Mouse (Mus musculus) left cerebral cortex, adult 8-10 months (tissue): ENCODE measurements around the gene Tm6sf2. TPM values are rescaled to one million over a fixed set of nuclear protein-coding genes. Genes with fewer than 3 reads are reported as not detected.
A peak's percentile ranks its signal among the peaks of the same experiment; 100 is the strongest.
"Not testable (repeated sequence)": the region's sequence is repeated elsewhere in the genome, so short reads cannot be mapped to it uniquely, and the experiment has no call there.

Experiments used
- DNase-seq, 2 experiments: peaks; one replicate each; pipeline ENCODE4 v3.0.0; 2022; ENCODE audit warnings: low spot score in 2 of 2
- total RNA-seq, 4 experiments: library from RNA; stranded (reverse); gene quantifications; 2 replicates each; pipeline ENCODE4 v1.2.4; 2022

Tm6sf2 gene
- 1 to 10 TPM; 1.1 to 4.6 (median 1.4) TPM for total RNA-seq

- DNase-seq = no peak
Measured at GRCm38 (mm10) chr8:70072441-70073069, at the start of gene Tm6sf2. Gene Tm6sf2, plus strand, starts transcription at chr8:70072924.

GRCm38 (mm10) chr8:70023596-70023995, 49.1 kb upstream of the Tm6sf2 start:
- DNase-seq = no peak

GRCm38 (mm10) chr8:70026151-70026550, 46.6 kb upstream of the Tm6sf2 start:
- DNase-seq = no peak

- no peak for DNase-seq
Measured at GRCm38 (mm10) chr8:70030255-70030654, 42.5 kb upstream of the Tm6sf2 start.

GRCm38 (mm10) chr8:70037994-70038393, 34.7 kb upstream of the Tm6sf2 start:
- no peak for DNase-seq

GRCm38 (mm10) chr8:70041885-70042546, 30.7 kb upstream of the Tm6sf2 start:
- peak in 1 of 2 experiments; percentile 15 for DNase-seq

GRCm38 (mm10) chr8:70042583-70043455, 29.9 kb upstream of the Tm6sf2 start, which contains the start of the genes Mau2 and Sugp1:
Gene Mau2, minus strand, starts transcription at chr8:70042734.
Gene Sugp1, plus strand, starts transcription at chr8:70042813.
- DNase-seq = peak; percentile 91 to 93

- no peak for DNase-seq
Measured at GRCm38 (mm10) chr8:70043996-70044395, 28.7 kb upstream of the Tm6sf2 start.

- DNase-seq = no peak
Measured at GRCm38 (mm10) chr8:70049662-70050061, 23.1 kb upstream of the Tm6sf2 start.

GRCm38 (mm10) chr8:70050434-70050833, 22.3 kb upstream of the Tm6sf2 start:
- DNase-seq = not testable (repeated sequence)

GRCm38 (mm10) chr8:70057721-70058120, 15.0 kb upstream of the Tm6sf2 start:
- DNase-seq = no peak

- no peak for DNase-seq
Measured at GRCm38 (mm10) chr8:70071836-70072440, 786 bp upstream of the Tm6sf2 start.

- no peak for DNase-seq
Measured at GRCm38 (mm10) chr8:70073120-70073519, 396 bp downstream of the Tm6sf2 start.

- no peak for DNase-seq
Measured at GRCm38 (mm10) chr8:70073682-70074081, 958 bp downstream of the Tm6sf2 start.

- DNase-seq = no peak
Measured at GRCm38 (mm10) chr8:70081976-70082375, 9.3 kb downstream of the Tm6sf2 start.

- DNase-seq = peak; percentile 37 to 71
Measured at GRCm38 (mm10) chr8:70083285-70083684, 10.6 kb downstream of the Tm6sf2 start, which contains the start of gene Hapln4. Gene Hapln4, plus strand, starts transcription at chr8:70083457.

GRCm38 (mm10) chr8:70084191-70085065, 11.7 kb downstream of the Tm6sf2 start:
- no peak for DNase-seq

GRCm38 (mm10) chr8:70086151-70086550, 13.4 kb downstream of the Tm6sf2 start:
- DNase-seq = no peak

- DNase-seq = no peak
Measured at GRCm38 (mm10) chr8:70087237-70087636, 14.5 kb downstream of the Tm6sf2 start.
